Mouse (Mus musculus) midbrain, embryonic 14.5 days (tissue): ENCODE measurements around the gene Rhoc. TPM values are rescaled to one million over a fixed set of nuclear protein-coding genes. Genes with fewer than 3 reads are reported as not detected.
"Not testable (repeated sequence)": the region's sequence is repeated elsewhere in the genome, so short reads cannot be mapped to it uniquely, and the experiment has no call there.

Experiments used
- ATAC-seq: fragments of 200-750 bp; cut with Nextera tagmentation; 2 replicates; pipeline ENCODE4 v1.8.0; 2017; ENCODE audit warnings: moderate number of reproducible peaks, moderate library complexity; ENCODE audit not compliant: low FRiP score, low TSS enrichment
- DNase-seq: peaks from one replicate; pipeline ENCODE4 v3.0.0-alpha.2; 2015
- H3K27ac ChIP-seq: fragments of 300-500 bp; sonication (generic); replicated peaks from 2 replicates; pipeline ENCODE4 v1.5.1; 2014; ENCODE audit warnings: mild to moderate bottlenecking, low read depth, low read length, moderate library complexity
- H3K27me3 ChIP-seq: fragments of 300-500 bp; sonication (generic); 2 replicates; pipeline ENCODE4 v1.6.1; 2014; ENCODE audit warnings: low read length, control low read depth, mixed read lengths; ENCODE audit not compliant: control insufficient read depth, insufficient read depth
- H3K36me3 ChIP-seq: fragments of 300-500 bp; sonication (generic); 2 replicates; pipeline ENCODE4 v1.6.1; 2014; ENCODE audit warnings: low read length, control low read depth; ENCODE audit not compliant: control insufficient read depth, insufficient read depth
- H3K4me1 ChIP-seq: fragments of 300-500 bp; sonication (generic); 2 replicates; pipeline ENCODE4 v1.6.1; 2014; ENCODE audit warnings: mild to moderate bottlenecking, antibody characterized with exemption, low read length, control low read depth; ENCODE audit not compliant: control insufficient read depth, insufficient read depth
- H3K4me2 ChIP-seq: fragments of 300-500 bp; sonication (generic); 2 replicates; pipeline ENCODE4 v1.6.1; 2014; ENCODE audit warnings: mild to moderate bottlenecking, low read length, moderate library complexity
- H3K4me3 ChIP-seq: fragments of 300-500 bp; sonication (generic); replicated peaks from 2 replicates; pipeline ENCODE4 v1.5.1; 2014; ENCODE audit warnings: low read depth, low read length
- H3K9ac ChIP-seq: fragments of 300-500 bp; sonication (generic); replicated peaks from 2 replicates; pipeline ENCODE4 v1.6.1; 2014; ENCODE audit warnings: mild to moderate bottlenecking, low read length, moderate library complexity
- H3K9me3 ChIP-seq: fragments of 300-500 bp; sonication (generic); 2 replicates; pipeline ENCODE4 v1.6.1; 2016; ENCODE audit warnings: low read length, control low read depth, mixed read lengths; ENCODE audit not compliant: control insufficient read depth
- WGBS: fragments of 180-500 bp; shearing (Covaris S2); extraction: QIAGEN DNeasy Blood & Tissue Kit; methylation state at CpG from one replicate; pipeline ENCODE4 v1.1.7; 2014; 5-methylcytosine and 5-hydroxymethylcytosine counted together
- polyA plus RNA-seq: library from polyadenylated mRNA; unstranded; fragments of >200 nt; fragmentation: Nextera tagmentation; extraction: Ambion mirVana; gene quantifications from 2 replicates; pipeline ENCODE4 v1.2.1, GENCODE M21; 2014

Rhoc gene
- polyA plus RNA-seq, 1 experiment from 2014 or later = 40.2 TPM

- Histone ChIP-seq H3K36me3 (peaks cover 6% of the 10 kb centered on the region; the same call in 1 of the 2 replicates), H3K4me3 (no peak overlapping the region), H3K9ac (no peak overlapping the region), H3K27ac (no peak overlapping the region), H3K4me2 (no peak overlapping the region), H3K4me1 (peaks cover 3% of the 10 kb centered on the region; the same call in 1 of the 2 replicates), H3K27me3 (no peaks in the 10 kb centered on the region), H3K9me3 (no peaks in the 10 kb centered on the region)
- no peak for ATAC-seq
- 90% methylated on average over 15 of the region's 15 CpGs for WGBS
- no peak for DNase-seq
Measured at GRCm38 (mm10) chr3:104796430-104797082, 8.4 kb downstream of the Rhoc start.

- H3K9ac ChIP-seq = no peak overlapping the region
- no peaks in the 10 kb centered on the region for H3K27me3 ChIP-seq
- no peak overlapping the region for H3K4me2 ChIP-seq
- WGBS = 98% methylated on average over 11 of the region's 11 CpGs
- no peaks in the 10 kb centered on the region for H3K4me1 ChIP-seq
- no peak overlapping the region for H3K27ac ChIP-seq
- no peaks in the 10 kb centered on the region for H3K9me3 ChIP-seq
- no peak for ATAC-seq
- H3K4me3 ChIP-seq = no peak overlapping the region
- H3K36me3 ChIP-seq = peaks cover 3% of the 10 kb centered on the region; the same call in 1 of the 2 replicates
- DNase-seq = no peak
Measured at GRCm38 (mm10) chr3:104800681-104801080, 12.5 kb downstream of the Rhoc start.

GRCm38 (mm10) chr3:104801481-104801880 lies 13.3 kb downstream of the Rhoc start:
- 85% methylated on average over 6 of the region's 6 CpGs for WGBS
- Histone ChIP-seq H3K27ac (no peak overlapping the region), H3K4me2 (no peak overlapping the region), H3K36me3 (peaks cover 3% of the 10 kb centered on the region; the same call in 1 of the 2 replicates), H3K4me1 (no peaks in the 10 kb centered on the region), H3K4me3 (no peak overlapping the region), H3K9ac (no peak overlapping the region), H3K9me3 (no peaks in the 10 kb centered on the region), H3K27me3 (no peaks in the 10 kb centered on the region)
- ATAC-seq = no peak
- DNase-seq = no peak

- no peaks in the 10 kb centered on the region for H3K9me3 ChIP-seq
- ATAC-seq (no peak), DNase-seq (no peak)
- H3K9ac ChIP-seq = no peak overlapping the region
- no peak overlapping the region for H3K27ac ChIP-seq
- H3K36me3 ChIP-seq = no peaks in the 10 kb centered on the region; the same call in 1 of the 2 replicates
- H3K4me3 ChIP-seq = no peak overlapping the region
- H3K4me1 ChIP-seq = no peaks in the 10 kb centered on the region
- H3K4me2 ChIP-seq = no peak overlapping the region
- no peaks in the 10 kb centered on the region for H3K27me3 ChIP-seq
- 94% methylated on average over 10 of the region's 10 CpGs for WGBS
Measured at GRCm38 (mm10) chr3:104804312-104804711, 16.1 kb downstream of the Rhoc start.

GRCm38 (mm10) chr3:104805539-104805938 lies 17.4 kb downstream of the Rhoc start:
- Histone ChIP-seq H3K4me1 (no peaks in the 10 kb centered on the region), H3K9ac (no peak overlapping the region), H3K36me3 (no peaks in the 10 kb centered on the region; the same call in 1 of the 2 replicates), H3K27ac (no peak overlapping the region), H3K4me3 (no peak overlapping the region), H3K27me3 (no peaks in the 10 kb centered on the region), H3K9me3 (no peaks in the 10 kb centered on the region), H3K4me2 (no peak overlapping the region)
- ATAC-seq = no peak
- no peak for DNase-seq
- 86% methylated on average over 9 of the region's 9 CpGs for WGBS

- DNase-seq (no peak), ATAC-seq (no peak)
- 9% methylated on average over 3 of the region's 3 CpGs for WGBS
- H3K9ac ChIP-seq = no peak overlapping the region
- H3K4me3 ChIP-seq = no peak overlapping the region
- no peaks in the 10 kb centered on the region for H3K9me3 ChIP-seq
- no peak overlapping the region for H3K27ac ChIP-seq
- H3K4me2 ChIP-seq = no peak overlapping the region
- no peaks in the 10 kb centered on the region for H3K36me3 ChIP-seq
- no peaks in the 10 kb centered on the region for H3K4me1 ChIP-seq
- no peaks in the 10 kb centered on the region for H3K27me3 ChIP-seq
Measured at GRCm38 (mm10) chr3:104811752-104812151, 23.6 kb downstream of the Rhoc start.

- Histone ChIP-seq H3K27ac (no peak overlapping the region), H3K4me3 (no peak overlapping the region), H3K36me3 (no peaks in the 10 kb centered on the region), H3K9me3 (no peaks in the 10 kb centered on the region), H3K4me1 (peaks cover 1% of the 10 kb centered on the region; the same call in 1 of the 2 replicates), H3K9ac (no peak overlapping the region), H3K27me3 (no peaks in the 10 kb centered on the region), H3K4me2 (no peak overlapping the region)
- no peak for ATAC-seq
- 83% methylated on average over 4 of the region's 4 CpGs for WGBS
- no peak for DNase-seq
Measured at GRCm38 (mm10) chr3:104812254-104812653, 24.1 kb downstream of the Rhoc start.

- WGBS = 93% methylated on average over 7 of the region's 7 CpGs
- H3K4me1 ChIP-seq, H3K9me3 ChIP-seq, H3K4me3 ChIP-seq, H3K4me2 ChIP-seq, H3K36me3 ChIP-seq, ATAC-seq, H3K9ac ChIP-seq, H3K27ac ChIP-seq, DNase-seq, H3K27me3 ChIP-seq: not testable (repeated sequence)
Measured at GRCm38 (mm10) chr3:104813227-104813626, 25.1 kb downstream of the Rhoc start.

GRCm38 (mm10) chr3:104814746-104815145 lies 26.6 kb downstream of the Rhoc start:
- Histone ChIP-seq H3K4me3 (no peak overlapping the region), H3K4me2 (no peak overlapping the region), H3K9ac (no peak overlapping the region), H3K9me3 (no peaks in the 10 kb centered on the region), H3K27ac (no peak overlapping the region), H3K36me3 (no peaks in the 10 kb centered on the region), H3K4me1 (peaks cover 6% of the 10 kb centered on the region; the same call in 1 of the 2 replicates), H3K27me3 (no peaks in the 10 kb centered on the region)
- no peak for DNase-seq
- 100% methylated on average over 1 of the region's 1 CpGs for WGBS
- ATAC-seq = no peak
